Mouse (Mus musculus): ENCODE measurements around the gene Ccdc47.

The Ccdc47 gene

DNA sequence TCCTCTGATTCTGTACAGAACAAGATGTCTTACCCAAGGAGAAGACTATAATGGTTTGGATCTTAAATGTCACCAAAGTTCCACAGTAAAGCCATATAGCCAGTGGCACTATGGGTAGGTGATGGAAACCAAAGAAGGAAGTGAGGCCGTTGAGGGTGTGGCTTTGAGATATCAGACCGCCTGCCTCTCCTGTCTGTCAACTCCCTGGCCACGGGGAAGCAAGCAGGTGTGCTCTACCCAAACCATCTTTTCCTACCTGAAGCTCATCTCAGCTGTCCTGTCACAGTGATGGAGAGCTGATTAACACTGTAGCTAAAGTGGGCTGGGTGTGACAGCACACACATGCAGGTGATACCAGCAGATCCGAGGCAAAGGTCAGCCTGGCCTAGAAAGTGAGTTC is 17.9 kb downstream of the Ccdc47 start:
- DNase-seq (ENCODE audit: low spot score): no peak

DNA sequence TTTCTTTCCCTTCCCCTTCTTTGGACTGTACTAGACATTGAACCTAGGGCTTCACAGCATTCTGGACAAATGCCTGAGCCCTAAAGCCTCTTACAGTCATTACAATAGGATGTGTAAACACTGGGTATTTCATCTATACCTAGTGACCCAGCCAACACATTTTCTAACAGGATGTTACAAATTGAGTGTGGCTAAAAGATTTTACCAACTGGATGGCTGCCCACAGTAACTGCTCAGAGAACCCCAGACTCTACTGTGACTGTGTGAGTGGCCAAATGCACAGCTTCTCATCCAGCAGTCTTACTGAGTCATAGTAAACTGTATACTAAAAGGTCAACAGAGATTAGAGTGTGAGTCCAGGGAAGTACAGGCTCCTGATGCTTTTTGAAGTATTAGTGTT is 20.8 kb downstream of the Ccdc47 start:
- no peak for DNase-seq (ENCODE audit: low spot score)

DNA sequence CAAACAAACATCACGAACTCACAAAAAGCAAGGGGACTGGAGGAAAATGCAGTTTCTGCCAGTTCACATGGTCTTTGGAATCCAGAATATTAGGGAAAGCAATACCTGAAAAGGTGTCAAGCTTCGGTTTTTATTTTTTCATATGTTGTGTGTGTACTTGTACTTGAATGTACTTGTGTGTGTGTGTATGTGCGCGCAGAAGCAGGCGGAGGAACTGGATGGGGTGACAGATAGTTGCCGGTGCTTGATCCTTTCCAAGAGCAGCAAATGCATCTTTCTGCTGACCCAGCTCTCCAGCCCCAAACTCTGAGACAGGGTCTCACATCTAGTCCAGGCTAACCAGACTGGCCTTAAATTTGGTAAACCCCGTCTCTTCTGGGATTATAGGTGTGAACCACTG is 21.3 kb downstream of the Ccdc47 start:
- DNase-seq (ENCODE audit: low spot score): no peak

DNA sequence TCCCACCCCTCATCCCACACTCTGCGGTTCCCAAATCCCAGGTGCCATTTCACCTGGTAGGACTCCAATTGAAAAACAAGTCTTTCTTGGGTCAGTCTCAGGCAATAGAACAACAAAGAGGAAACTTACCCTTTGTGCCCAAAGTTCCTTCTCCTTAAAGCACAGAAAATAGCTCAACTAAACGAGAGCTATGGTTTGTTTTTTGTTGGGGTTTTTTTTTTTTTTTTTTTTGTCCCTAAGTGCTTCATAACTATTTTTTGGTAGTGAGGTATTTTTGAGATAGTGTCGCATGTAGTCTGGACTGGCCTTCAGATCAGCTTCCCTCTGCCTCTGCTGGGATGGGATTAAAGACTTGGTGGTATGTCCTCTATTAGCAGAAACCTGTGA is 22.0 kb downstream of the Ccdc47 start:
- DNase-seq (ENCODE audit: low spot score): no peak

DNA sequence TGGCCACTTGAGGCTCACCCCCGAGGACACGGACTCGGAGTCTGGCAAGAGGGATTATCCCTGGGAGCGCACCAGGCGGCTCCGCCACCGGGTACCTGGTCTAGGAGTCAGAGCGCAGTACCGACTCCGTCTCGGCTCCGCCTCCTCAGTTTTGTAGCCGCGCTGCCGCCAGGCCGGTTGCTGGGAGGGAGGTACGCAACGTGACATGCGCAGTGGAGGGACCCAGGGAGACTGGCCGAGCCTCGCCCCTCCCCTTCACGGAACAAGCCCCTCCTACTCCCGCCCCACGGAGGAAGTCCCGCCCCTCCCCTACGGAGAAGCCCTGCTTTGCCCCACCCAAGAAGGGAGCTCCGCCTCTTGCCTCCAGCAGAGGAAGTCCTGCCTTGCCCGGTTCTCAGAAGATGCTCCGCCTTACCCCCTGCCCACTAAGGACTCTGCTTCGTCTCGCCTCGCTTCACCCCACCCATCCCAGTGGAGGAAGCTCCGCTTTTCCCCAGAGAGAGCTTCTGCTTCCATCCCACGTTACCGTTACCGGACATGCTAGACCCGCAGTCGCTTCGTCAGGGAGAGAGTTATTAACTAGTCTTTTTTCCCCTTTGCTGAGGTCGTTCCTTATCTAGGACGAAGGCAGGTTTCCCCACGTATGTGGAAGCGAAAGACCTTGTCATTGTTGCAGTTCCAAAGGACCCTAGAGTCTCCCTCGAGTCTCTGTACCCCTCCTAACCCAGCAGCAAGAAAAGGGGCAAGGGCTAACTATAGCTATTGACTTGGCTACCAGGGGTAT is 22.6 kb downstream of the Ccdc47 start:
- DNase-seq (ENCODE audit: low spot score): peak; percentile 98

DNA sequence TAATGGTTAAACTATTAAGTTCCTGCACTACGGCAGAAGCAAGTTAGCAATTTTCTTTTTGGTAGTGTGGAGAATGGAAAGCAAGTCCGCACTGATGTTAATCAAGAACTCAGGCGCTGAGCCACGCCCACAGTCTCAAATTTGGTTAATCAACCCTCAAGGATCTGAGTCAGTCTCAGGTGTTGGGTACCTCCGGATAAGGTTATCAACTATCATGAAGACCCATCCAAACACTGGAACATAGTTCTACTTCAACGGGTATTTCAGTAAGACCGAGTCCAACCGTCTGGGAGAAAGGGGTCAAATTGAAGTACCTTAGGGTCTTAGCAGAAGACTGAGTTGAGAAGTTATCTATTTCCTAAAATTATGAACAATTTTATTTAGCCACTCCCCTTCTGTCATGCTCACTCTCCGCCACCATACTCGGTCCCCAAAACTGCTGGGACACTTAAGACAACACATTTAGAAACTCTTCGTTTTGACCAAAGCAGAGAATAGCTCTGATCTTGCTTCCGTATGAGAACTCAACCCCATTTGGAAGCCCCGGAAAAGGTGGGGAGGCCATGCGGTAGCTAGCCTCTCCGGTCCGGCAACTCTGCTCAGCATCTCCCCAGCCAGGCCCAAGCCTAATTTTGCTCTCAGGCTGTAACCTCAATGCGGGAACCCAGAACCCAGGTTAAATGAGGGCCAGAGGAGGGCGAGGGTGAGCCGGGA is 23.3 kb downstream of the Ccdc47 start:
- no peak for DNase-seq (ENCODE audit: low spot score)

DNA sequence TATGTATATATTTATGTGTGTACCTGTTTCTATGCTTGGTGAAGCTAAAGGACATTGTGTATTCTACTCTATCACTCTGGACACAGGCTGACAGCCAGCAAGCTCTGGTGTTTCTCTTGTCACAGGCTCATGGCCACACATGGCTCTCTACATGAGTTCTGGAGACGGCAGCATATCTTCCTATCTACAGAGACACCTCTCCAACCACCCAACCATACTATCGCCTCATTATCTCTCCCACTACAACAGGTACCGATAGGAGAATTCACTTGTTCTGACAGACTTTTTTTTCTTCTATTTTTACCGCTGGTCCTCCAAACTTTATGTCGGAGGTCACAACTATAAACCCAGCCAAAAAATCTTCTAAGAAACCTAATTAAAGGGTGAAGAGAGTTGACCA is 23.9 kb downstream of the Ccdc47 start:
- DNase-seq (ENCODE audit: low spot score): no peak

DNA sequence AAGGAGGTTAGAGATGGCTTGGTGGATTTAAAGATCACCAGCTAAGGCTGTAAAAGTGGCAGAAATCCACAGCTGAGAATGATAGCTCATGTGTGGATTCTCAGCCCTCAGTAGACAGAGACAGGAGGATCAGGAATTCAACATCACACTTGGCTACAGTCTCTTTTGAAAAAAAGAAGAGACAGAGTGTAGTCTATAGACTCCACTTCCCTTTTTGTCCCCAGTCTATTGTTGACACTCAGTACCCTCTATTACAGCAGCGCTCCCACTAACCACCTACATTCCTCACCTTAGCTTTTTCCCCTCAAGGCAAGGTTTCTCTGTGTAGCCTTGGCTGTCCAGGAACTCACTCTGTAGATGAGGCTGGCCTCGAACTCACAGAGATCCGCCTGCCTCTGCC is 24.4 kb downstream of the Ccdc47 start:
- DNase-seq (ENCODE audit: low spot score): no peak

DNA sequence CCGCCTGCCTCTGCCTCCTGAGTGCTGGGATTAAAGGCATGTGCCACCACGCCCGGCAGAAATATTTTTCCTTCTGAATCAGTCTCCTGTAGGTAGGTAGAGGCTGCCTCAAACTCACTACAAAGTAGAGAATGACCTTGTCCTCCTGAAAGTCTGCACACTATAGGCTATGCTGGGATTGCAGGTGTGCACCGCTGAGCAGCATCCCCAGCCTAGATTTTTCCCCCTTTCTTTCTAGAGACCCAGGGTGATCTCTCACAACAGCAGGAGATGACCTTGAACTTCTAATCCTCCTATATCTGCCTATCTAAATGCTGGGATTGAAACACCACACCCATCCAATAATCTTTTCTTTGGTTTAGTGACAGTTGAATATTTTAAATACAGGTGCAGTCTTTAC is 28.8 kb downstream of the Ccdc47 start:
- DNase-seq (ENCODE audit: low spot score): no peak

DNA sequence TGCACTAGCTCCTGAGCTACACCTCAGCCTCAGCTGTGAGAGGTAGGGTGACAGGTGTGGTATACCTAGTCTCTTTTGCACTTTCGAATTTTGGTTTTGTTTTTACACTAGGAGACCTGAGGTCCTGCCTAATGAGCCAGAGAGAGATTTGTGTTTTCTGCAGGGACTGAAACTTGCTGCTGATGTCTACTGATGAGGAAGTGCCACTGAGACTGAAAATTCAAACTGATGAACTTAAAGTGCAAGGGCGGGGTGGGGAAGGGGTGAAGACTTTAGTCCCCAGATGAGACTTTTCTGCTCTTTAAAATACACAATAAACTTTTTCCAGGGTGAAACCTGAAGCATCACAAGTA is 35.7 kb downstream of the Ccdc47 start:
- no peak for DNase-seq (ENCODE audit: low spot score)

DNA sequence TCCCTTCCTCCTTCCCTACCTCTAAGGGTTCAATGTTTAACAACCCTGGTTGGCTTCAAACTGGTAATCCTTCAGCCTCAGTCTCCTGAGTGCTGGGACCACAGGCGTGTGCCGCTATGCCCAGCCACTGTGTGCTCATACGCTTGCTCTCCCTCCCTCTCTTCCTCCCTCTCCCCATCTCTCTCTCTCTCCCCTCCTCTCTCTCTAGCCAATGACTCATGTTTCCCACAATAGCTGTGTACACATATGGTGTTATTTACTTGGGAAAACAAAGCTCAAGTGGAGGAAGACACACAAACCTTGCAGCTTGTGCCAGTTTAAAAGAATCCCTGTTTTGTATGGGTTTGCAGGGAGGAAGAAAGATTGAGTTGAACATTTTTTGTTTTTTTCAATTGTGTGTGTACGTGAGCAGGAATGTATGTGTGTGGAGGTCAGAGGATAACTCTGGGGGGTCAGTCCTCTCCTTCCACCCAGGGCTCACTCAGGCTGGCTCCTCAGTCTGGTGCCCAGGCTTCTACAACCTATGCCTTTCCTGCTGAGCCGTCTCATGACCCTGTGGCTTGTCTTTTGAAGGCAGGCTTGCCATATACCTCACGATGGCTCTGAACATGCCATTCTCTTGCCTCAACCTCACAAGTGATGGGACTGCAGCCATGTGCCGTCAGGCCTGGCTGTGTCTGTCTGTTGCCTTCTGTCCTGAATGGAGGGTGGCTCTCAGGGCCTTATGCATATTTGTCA is 36.3 kb downstream of the Ccdc47 start:
- DNase-seq (ENCODE audit: low spot score): no peak

DNA sequence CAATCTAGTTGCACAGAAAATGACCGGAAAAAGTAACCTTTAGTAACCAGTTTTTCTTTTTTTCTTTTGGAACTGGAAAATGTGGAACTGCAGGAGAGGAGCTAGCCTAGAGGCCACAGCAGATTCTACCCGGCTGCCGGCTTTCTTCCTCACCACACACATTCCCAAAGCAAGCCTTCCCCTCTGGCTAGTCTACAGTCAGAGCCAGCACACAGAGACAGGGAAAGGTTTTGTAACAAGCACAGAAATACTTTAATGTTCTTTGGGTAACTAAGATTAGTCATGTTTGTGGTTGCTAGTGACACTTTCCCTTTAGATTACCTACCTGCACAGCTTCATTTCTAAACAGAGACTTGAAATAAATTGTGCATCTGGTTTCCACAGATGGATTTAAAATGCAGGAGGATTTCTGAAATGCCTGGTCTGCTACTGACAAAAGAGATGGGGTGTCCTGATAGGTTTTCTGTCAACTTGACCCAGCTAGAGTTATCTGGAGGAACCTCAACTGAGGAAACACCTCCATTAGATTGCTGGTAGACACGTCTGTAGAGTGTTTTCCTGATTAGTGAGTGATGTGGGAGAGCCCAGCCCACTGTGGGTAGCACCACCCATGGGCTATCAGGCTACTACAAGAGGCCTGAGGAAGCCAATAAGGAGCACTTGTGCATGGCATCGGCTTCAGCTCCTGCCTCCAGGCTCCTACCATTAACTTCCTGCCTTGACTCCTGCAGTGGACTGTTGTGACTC is 37.9 kb downstream of the Ccdc47 start:
- DNase-seq (ENCODE audit: low spot score): no peak

DNA sequence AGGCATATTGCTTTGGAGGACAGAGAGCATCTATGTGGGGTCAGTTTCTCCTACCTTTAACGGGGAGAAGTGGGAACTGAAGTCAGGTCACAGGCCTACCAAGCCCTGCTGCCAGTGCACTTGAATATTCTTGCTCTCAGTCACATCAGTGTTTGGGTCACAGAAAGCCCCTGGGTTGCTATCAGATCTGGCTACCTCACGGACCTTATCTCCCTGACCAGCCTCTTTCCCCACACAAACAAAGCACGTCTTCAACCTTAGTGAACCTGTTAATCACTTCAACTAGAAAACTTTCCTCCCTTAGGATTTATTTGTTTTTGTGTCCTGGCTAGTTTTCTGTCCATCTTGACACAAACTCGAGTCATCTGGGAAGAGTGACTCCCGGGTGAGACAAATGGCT is 39.8 kb downstream of the Ccdc47 start:
- no peak for DNase-seq (ENCODE audit: low spot score)

DNA sequence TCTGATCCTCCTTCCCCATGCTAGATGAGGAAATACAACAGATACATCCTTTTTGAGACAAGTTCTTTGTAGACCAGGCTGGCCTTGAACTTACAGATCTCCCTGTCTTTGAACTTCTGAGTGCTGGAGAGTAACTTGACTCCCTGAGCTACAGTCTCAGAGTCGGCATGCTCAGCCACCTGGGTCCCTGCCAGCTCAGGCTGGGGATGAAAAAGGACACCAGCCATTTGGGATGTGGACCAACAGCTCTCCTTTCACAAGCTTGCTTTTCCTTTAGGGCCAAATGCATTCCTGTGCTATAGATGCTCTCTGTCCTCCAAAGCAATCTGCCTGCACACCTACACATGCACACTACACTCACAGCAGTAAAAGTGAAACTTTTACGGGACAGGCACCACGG is 41.1 kb downstream of the Ccdc47 start:
- no peak for DNase-seq (ENCODE audit: low spot score)

DNA sequence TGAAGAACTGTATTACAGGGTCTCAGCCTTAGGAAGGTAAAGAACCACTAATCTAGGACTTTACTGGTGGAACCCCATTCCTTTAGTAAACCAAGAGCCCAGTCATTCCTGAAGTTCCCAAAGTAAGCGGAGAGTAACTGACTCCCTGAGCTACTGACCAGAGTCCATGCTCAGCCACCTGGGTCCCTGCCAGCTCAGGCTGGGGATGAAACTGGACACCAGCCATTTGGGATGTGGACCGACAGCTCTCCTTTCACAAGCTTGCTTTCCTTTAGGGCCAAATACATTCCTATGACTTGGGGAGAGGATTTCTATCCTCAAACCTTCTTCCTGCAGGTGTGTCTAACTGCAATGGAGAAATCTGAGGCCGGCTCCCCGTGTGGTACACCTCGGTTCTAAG is 41.8 kb downstream of the Ccdc47 start:
- no peak for DNase-seq (ENCODE audit: low spot score)

DNA sequence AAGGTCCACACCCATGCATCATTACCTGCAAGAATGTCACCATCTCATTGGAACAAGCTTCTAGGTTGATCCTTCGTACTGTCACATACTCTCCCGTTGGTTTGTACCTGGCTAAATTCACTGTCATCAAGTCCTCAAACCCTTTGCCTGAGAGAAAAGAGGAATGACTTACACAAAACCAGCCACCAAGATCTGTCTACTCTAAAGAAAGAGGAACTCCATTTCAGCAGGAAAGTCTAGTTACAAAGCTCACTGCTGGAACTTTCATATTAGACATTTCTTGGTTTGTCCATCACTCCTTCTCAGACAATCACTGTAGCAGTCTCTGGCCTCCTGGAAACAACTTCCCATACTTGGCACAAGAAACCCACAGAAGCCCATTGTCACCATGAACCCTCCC is 42.9 kb downstream of the Ccdc47 start:
- no peak for DNase-seq (ENCODE audit: low spot score)

DNA sequence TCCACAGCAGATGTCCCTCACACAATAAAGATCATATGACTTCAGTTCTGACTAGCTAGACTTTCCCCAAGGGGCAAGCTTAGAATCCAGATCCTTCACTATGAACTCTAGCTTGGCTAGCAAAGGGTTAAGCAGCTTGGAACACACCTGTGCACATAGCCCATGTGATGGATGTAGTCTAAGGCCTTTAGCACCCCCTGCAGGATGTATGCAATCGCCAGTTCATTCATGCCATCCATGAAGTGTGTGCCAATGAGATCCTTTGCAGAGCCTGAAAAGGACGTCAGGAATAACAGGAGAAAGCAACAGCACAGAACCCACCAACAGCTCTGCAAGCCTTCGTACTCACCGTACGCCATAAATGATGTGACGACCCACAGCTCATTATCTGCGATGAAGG is 45.3 kb downstream of the Ccdc47 start:
- no peak for DNase-seq (ENCODE audit: low spot score)

DNA sequence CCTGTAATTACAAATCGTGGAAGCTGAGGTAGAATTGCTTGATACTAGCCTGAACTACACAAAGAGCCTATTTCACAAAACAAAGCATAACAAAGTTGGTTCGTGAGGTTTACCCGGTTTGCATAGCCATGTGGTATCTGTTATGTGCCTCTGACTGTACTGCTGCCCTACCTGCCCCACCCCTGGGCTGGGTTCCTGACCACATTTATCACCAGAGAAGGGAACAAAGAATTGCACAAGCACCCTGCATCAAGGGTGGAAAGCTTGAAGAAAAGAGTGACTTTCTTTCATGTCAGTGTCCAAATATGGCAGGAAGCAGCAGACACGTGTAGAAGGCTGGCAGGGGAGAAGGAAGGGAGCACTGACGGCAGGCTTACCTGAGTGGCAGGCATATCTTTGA is 48.7 kb downstream of the Ccdc47 start:
- DNase-seq (ENCODE audit: low spot score): no peak

DNA sequence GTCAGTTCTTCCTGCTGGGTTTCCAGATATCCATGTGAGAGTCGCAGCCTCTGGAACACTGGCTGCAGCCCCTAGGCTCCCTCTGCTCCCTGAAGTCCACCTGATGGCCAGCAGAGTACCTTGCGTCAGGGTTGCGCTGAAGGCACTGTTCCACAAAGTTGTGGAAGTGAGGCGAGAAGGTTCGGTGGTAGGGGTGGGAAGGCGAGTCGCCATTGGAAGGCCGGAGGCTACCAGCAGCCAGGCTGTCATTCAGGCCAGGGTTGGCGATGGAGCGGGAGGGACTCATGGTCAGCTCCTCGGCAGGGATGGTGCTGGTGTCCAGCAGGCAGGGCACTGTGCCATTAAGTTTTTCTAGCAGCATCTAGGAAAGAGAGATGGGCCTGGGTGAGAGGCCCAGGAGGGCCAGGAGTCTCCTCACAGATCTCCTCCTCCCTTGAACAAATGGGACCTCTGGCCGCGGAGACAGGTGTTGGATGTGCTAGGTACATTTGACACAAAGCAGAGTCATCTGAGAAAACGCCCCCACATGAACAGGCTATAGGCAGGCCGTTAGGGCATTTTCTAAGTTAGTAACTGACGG is 51.5 kb downstream of the Ccdc47 start:
- DNase-seq (ENCODE audit: low spot score): no peak

DNA sequence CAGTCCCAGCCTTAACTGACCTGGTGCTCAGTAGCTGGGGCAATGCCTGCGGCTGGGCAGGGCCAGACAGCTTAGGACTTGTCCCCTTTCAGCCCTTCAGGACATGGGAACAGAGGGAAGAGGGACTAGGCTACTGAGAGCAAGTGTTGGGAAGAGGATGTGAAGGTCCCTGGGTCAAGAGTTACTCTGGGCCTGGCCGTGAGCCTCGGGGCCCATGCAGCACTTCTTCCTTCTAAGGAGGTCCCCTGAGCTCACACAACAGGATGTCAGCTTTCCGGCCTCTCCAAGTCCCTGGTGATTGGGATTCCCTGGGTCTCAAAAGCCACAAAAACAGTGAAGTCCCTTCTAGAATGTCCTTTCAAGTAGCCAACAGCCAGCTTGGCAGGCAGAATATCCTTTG is 52.6 kb downstream of the Ccdc47 start:
- no peak for DNase-seq (ENCODE audit: low spot score)

DNA sequence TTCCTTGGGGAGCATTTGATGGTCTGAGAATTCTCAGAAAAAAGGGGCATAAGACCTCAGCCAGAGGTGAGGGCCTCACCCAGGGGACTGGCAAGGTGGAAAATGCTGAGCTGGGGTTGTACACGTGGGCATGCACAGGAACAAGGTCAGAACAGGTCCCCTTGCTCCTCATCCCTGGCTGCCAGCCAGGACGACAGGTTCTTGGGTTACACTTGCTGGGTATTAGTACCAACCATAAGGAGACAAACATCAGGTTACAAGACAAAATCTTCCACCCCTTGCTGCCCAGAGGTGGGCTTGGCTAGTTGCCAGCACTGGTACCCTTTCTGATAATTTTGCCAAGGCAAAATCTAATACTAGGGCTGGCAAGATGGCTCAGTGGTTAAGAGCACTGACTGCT is 53.9 kb downstream of the Ccdc47 start:
- DNase-seq (ENCODE audit: low spot score): no peak
